Mouse (Mus musculus) B cell, adult 62 days (primary cell): Measurements from ENCODE around the gene Gm21830. TPM values are rescaled to one million over a fixed set of nuclear protein-coding genes. Genes with fewer than 3 reads are reported as not detected.

ENCODE experiments used
- total RNA-seq: library from RNA; stranded (reverse); gene quantifications from 4 replicates; pipeline ENCODE4 v1.2.4, GENCODE M21; 2023

The Gm21830 gene
- not detected in 4 replicates for total RNA-seq

GRCm38 (mm10) chr2:67413425-67413824 is at the start of gene Gm21830:
TSS of gene Gm21830 (plus strand) at chr2:67413725.

GRCm38 (mm10) chr2:67433081-67433480 is 19.6 kb downstream of the Gm21830 start, which contains the start of gene Gm26727:
TSS of gene Gm26727 (minus strand) at chr2:67433181.

DNA sequence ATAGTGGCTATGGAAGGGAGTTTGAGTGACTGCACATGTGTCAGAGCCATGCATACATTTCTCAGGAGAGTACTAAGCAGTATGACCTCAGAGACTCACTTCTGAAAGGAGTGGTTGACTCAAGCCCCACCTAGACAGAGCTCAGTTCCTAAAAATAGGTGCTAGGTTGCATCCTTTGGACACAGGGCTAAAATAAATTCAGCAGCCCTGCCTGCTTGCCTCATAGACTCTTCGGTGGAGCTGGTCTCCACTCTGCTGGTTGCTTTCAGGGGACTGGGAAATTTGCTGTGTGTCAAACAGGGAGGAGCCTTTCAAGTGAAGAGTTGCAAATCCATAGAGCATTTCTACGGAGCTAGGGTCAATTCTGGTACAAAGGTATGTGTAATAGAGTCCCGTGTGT is 32.3 kb downstream of the Gm21830 start, which contains the start of gene Xirp2:
Gene Xirp2 (plus strand): TSS at position 223 of the 400 bp plus-strand sequence.

Other genes starting within 250 kb of the Gm21830 start
- gene Gm26727, start 19.5 kb downstream of the Gm21830 start, total RNA-seq = not detected in 4 replicates
- gene Xirp2, start 32.3 kb downstream of the Gm21830 start, total RNA-seq = not detected in 4 replicates
- not detected in 4 replicates for gene B3galt1, start 152.1 kb downstream of the Gm21830 start, total RNA-seq